Mouse (Mus musculus) cortical plate, adult 2 months (tissue): ENCODE results near the gene Erp29.

Source experiments
- CTCF ChIP-seq: fragments of 200-500 bp; IDR thresholded peaks from 2 replicates; pipeline ENCODE4 v1.5.1; 2011; ENCODE audit warnings: mild to moderate bottlenecking, control low read depth, low read length; ENCODE audit not compliant: insufficient read depth; ENCODE audit errors: extremely low read depth
- POLR2A ChIP-seq: fragments of 200-500 bp; IDR thresholded peaks from 2 replicates; pipeline ENCODE4 v1.6.1; 2011; ENCODE audit warnings: mild to moderate bottlenecking, low read length, control low read depth; ENCODE audit not compliant: insufficient read depth; ENCODE audit errors: extremely low read depth

DNA sequence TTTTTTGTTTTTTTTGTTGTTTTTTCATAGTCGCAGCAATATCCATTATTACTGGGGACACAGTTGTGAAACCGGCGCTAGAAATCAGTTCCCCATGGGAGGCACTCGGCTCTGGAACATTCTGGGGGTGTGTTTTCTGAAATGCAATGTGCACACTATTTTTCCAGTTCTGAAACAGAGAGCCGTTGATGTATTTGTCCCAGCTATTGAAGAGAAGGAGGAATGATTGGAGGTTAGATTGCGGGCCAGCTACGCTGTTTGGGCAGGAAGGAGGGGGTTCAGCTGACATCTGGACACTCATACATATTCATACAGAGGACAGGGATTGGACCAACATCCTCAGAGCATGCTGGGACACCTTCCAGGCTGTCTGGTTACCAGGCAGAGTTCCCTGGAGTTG is 63.2 kb downstream of the Erp29 start:
- TF ChIP-seq POLR2A (no peak), CTCF (no peak)
